Mouse (Mus musculus) intestine, postnatal 0 days (tissue): ENCODE data around the gene Abcc4. TPM values are rescaled to one million over a fixed set of nuclear protein-coding genes. Genes with fewer than 3 reads are reported as not detected.

Experiments used
- ATAC-seq: fragments of 200-750 bp; cut with Nextera tagmentation; 2 replicates; pipeline ENCODE4 v1.8.0; 2017; ENCODE audit warnings: mild to moderate bottlenecking, moderate TSS enrichment, moderate library complexity
- H3K27ac ChIP-seq: fragments of 300-500 bp; sonication (generic); 2 replicates; pipeline ENCODE4 v1.5.1; 2014; ENCODE audit warnings: mild to moderate bottlenecking, low read depth, low read length, moderate library complexity
- H3K27me3 ChIP-seq: fragments of 300-500 bp; sonication (generic); replicated peaks from 2 replicates; pipeline ENCODE4 v1.6.1; 2014; ENCODE audit warnings: low read length, mixed read lengths; ENCODE audit not compliant: control insufficient read depth, insufficient read depth
- H3K36me3 ChIP-seq: fragments of 300-500 bp; sonication (generic); 2 replicates; pipeline ENCODE4 v1.6.1; 2014; ENCODE audit warnings: mild to moderate bottlenecking, moderate library complexity; ENCODE audit not compliant: control insufficient read depth, insufficient read depth
- H3K4me1 ChIP-seq: fragments of 300-500 bp; sonication (generic); replicated peaks from 2 replicates; pipeline ENCODE4 v1.6.1; 2014; ENCODE audit warnings: antibody characterized with exemption, low read length, mixed read lengths; ENCODE audit not compliant: control insufficient read depth, insufficient read depth
- H3K4me2 ChIP-seq: fragments of 300-500 bp; sonication (generic); replicated peaks from 2 replicates; pipeline ENCODE4 v1.6.1; 2014; ENCODE audit warnings: low read depth, mild to moderate bottlenecking, moderate library complexity
- H3K4me3 ChIP-seq: fragments of 300-500 bp; sonication (generic); 2 replicates; pipeline ENCODE4 v1.5.1; 2014; ENCODE audit warnings: low read depth, low read length
- H3K9ac ChIP-seq: fragments of 300-500 bp; sonication (generic); 2 replicates; pipeline ENCODE4 v1.6.1; 2014; ENCODE audit warnings: mild to moderate bottlenecking, low read depth, low read length
- H3K9me3 ChIP-seq: fragments of 300-500 bp; sonication (generic); 2 replicates; pipeline ENCODE4 v1.6.1; 2016; ENCODE audit warnings: mixed run types; ENCODE audit not compliant: control insufficient read depth
- CTCF ChIP-seq: sonication (generic); IDR thresholded peaks from 2 replicates; pipeline ENCODE4 v1.5.1; 2016; ENCODE audit warnings: low read depth, mild to moderate bottlenecking, control low read depth, antibody characterized with exemption, moderate library complexity
- WGBS: fragments of 180-500 bp; shearing (Covaris S2); extraction: QIAGEN DNeasy Blood & Tissue Kit; methylation state at CpG from one replicate; pipeline ENCODE4 v1.1.7; 2014; 5-methylcytosine and 5-hydroxymethylcytosine counted together
- polyA plus RNA-seq: library from polyadenylated mRNA; unstranded; fragments of >200 nt; fragmentation: Nextera tagmentation; extraction: Ambion mirVana; gene quantifications from 2 replicates; pipeline ENCODE4 v1.2.1, GENCODE M21; 2015

The Abcc4 gene
- polyA plus RNA-seq, 1 experiment from 2014 or later: 1.4 TPM

GRCm38 (mm10) chr14:118705465-118705807 lies 583 bp downstream of the Abcc4 start:
- ATAC-seq: no peak

GRCm38 (mm10) chr14:118703363-118703762 lies 2.7 kb downstream of the Abcc4 start:
- H3K27me3 ChIP-seq: peaks cover 12% of the 10 kb centered on the region; the same call in 1 of the 2 replicates
- H3K27ac ChIP-seq: no peak overlapping the region
- TF ChIP-seq CTCF: no peak
- H3K9ac ChIP-seq: no peak overlapping the region
- H3K4me3 ChIP-seq: no peak overlapping the region
- ATAC-seq: no peak
- no peak overlapping the region for H3K4me2 ChIP-seq
- no peaks in the 10 kb centered on the region for H3K36me3 ChIP-seq
- 0 out of 2 replicates have a peak, but pooled peaks cover 3% of the 10 kb centered on the region for H3K4me1 ChIP-seq
- no peaks in the 10 kb centered on the region for H3K9me3 ChIP-seq
- 77% methylated on average over 9 of the region's 9 CpGs for WGBS

More at GRCm38 (mm10) chr14:118705465-118705807, 583 bp downstream of the Abcc4 start:
- H3K4me2 ChIP-seq: peak overlapping the region; percentile 93
- H3K9ac ChIP-seq: peak overlapping the region; percentile 40; the same call in 1 of the 2 replicates
- 5% methylated on average over 10 of the region's 10 CpGs for WGBS
- 0 out of 2 replicates have a peak, but pooled peaks cover 3% of the 10 kb centered on the region for H3K4me1 ChIP-seq
- peaks cover 12% of the 10 kb centered on the region; the same call in 1 of the 2 replicates for H3K27me3 ChIP-seq
- H3K27ac ChIP-seq: no peak overlapping the region
- no peaks in the 10 kb centered on the region for H3K9me3 ChIP-seq
- H3K4me3 ChIP-seq: peak overlapping the region; percentile 59
- H3K36me3 ChIP-seq: no peaks in the 10 kb centered on the region
- TF ChIP-seq CTCF: no peak

- Histone ChIP-seq H3K27me3 (peaks cover 12% of the 10 kb centered on the region; the same call in 1 of the 2 replicates), H3K4me1 (0 out of 2 replicates have a peak, but pooled peaks cover 3% of the 10 kb centered on the region), H3K27ac (no peak overlapping the region), H3K9ac (no peak overlapping the region), H3K4me3 (no peak overlapping the region), H3K36me3 (no peaks in the 10 kb centered on the region), H3K4me2 (no peak overlapping the region), H3K9me3 (no peaks in the 10 kb centered on the region)
- peak; percentile 79 for TF ChIP-seq CTCF
- ATAC-seq: no peak
- 61% methylated on average over 7 of the region's 7 CpGs for WGBS
Observed at GRCm38 (mm10) chr14:118701991-118702608, 3.9 kb downstream of the Abcc4 start.

- H3K4me3 ChIP-seq: no peak overlapping the region
- no peaks in the 10 kb centered on the region for H3K36me3 ChIP-seq
- no peak overlapping the region for H3K27ac ChIP-seq
- no peak overlapping the region for H3K9ac ChIP-seq
- WGBS: 55% methylated on average over 7 of the region's 7 CpGs
- no peak overlapping the region for H3K4me2 ChIP-seq
- H3K4me1 ChIP-seq: 0 out of 2 replicates have a peak, but pooled peaks cover 2% of the 10 kb centered on the region
- no peak for ATAC-seq
- H3K9me3 ChIP-seq: no peaks in the 10 kb centered on the region
- no peak for TF ChIP-seq CTCF
- H3K27me3 ChIP-seq: peaks cover 12% of the 10 kb centered on the region; the same call in 1 of the 2 replicates
Observed at GRCm38 (mm10) chr14:118700576-118700975, 5.4 kb downstream of the Abcc4 start.

- no peak overlapping the region for H3K4me3 ChIP-seq
- ATAC-seq: no peak
- H3K36me3 ChIP-seq: no peaks in the 10 kb centered on the region
- H3K27me3 ChIP-seq: peaks cover 11% of the 10 kb centered on the region; the same call in 1 of the 2 replicates
- no peak for TF ChIP-seq CTCF
- 66% methylated on average over 5 of the region's 5 CpGs for WGBS
- no peaks in the 10 kb centered on the region for H3K4me1 ChIP-seq
- H3K9me3 ChIP-seq: no peaks in the 10 kb centered on the region
- no peak overlapping the region for H3K27ac ChIP-seq
- H3K9ac ChIP-seq: no peak overlapping the region
- H3K4me2 ChIP-seq: no peak overlapping the region
Observed at GRCm38 (mm10) chr14:118699963-118700362, 6.1 kb downstream of the Abcc4 start.

- no peak overlapping the region for H3K9ac ChIP-seq
- H3K36me3 ChIP-seq: no peaks in the 10 kb centered on the region
- H3K4me3 ChIP-seq: no peak overlapping the region
- H3K27me3 ChIP-seq: peaks cover 6% of the 10 kb centered on the region; the same call in 1 of the 2 replicates
- no peak overlapping the region for H3K4me2 ChIP-seq
- 72% methylated on average over 10 of the region's 10 CpGs for WGBS
- no peak for TF ChIP-seq CTCF
- H3K4me1 ChIP-seq: no peaks in the 10 kb centered on the region
- no peaks in the 10 kb centered on the region for H3K9me3 ChIP-seq
- ATAC-seq: no peak
- no peak overlapping the region for H3K27ac ChIP-seq
Observed at GRCm38 (mm10) chr14:118699508-118699907, 6.5 kb downstream of the Abcc4 start.
